Mouse (Mus musculus) left cerebral cortex, postnatal 14 days (tissue): ENCODE data around the gene Gm10778. TPM values are rescaled to one million over a fixed set of nuclear protein-coding genes. Genes with fewer than 3 reads are reported as not detected.
A peak's percentile ranks its signal among the peaks of the same experiment; 100 is the strongest.
"Not testable (repeated sequence)": the region's sequence is repeated elsewhere in the genome, so short reads cannot be mapped to it uniquely, and the experiment has no call there.

Source experiments
- DNase-seq, 2 experiments: peaks; one replicate each; pipeline ENCODE4 v3.0.0; 2021 to 2022; ENCODE audit warnings: low spot score in 2 of 2, mixed read lengths in 1 of 2
- intact Hi-C: fragments of 180-260 bp; cut with DNase I; formaldehyde crosslinking; loops from one replicate; pipeline ENCODE4 v1.15.1; 2025
- long read RNA-seq, 2 experiments: library from polyadenylated mRNA; stranded (forward); transcript quantifications; one replicate each; pipeline ENCODE4 v2.0.0; 2021
- total RNA-seq, 2 experiments: library from RNA; stranded (reverse); gene quantifications; 2 replicates each; pipeline ENCODE4 v1.2.3; 2021

Gene Gm10778
- total RNA-seq: 1 to 10 TPM; 4.8 TPM
- long read RNA-seq, experiment 1, full-length matches to known transcripts: 1 of 1 reads
- long read RNA-seq, experiment 1, partial matches to known transcripts: 0 of 1 reads
- long read RNA-seq, experiment 1, other reads (novel, unspliced or antisense): 0 of 1 reads
- long read RNA-seq, experiment 2, full-length matches to known transcripts: 1 of 1 reads
- long read RNA-seq, experiment 2, partial matches to known transcripts: 0 of 1 reads
- long read RNA-seq, experiment 2, other reads (novel, unspliced or antisense): 0 of 1 reads

- DNase-seq: peak; percentile 89 to 91
- intact Hi-C loops: not testable (repeated sequence)
These were observed at the start of gene Gm10778 for GRCm38 (mm10) chr10:81648803-81649775. Gene Gm10778, plus strand, starts transcription at chr10:81649059.

GRCm38 (mm10) chr10:81599630-81600029 is 49.2 kb upstream of the Gm10778 start:
- intact Hi-C loops: loop anchor here (5.0 to 10.0 kb wide), 4 partner anchors 37 to 575 kb away; partner anchors contain the start of gene S1pr4
- no peak for DNase-seq

GRCm38 (mm10) chr10:81600096-81600495 is 48.8 kb upstream of the Gm10778 start:
- DNase-seq: no peak
- intact Hi-C loops: loop anchor here (5.0 to 10.0 kb wide), 4 partner anchors 38 to 575 kb away; partner anchors contain the start of gene S1pr4

GRCm38 (mm10) chr10:81600738-81601203 is 48.1 kb upstream of the Gm10778 start, which contains the start of gene Tle6:
Gene Tle6, minus strand, starts transcription at chr10:81601073.
- DNase-seq: peak; percentile 97
- intact Hi-C loops: loop anchor here (5.0 to 10.0 kb wide), 4 partner anchors 38 to 574 kb away; partner anchors contain the start of gene S1pr4

- intact Hi-C loops: loop anchor here (5.0 to 10.0 kb wide), 4 partner anchors 39 to 573 kb away; partner anchors contain the start of gene S1pr4
- no peak for DNase-seq
These were observed 47.4 kb upstream of the Gm10778 start for GRCm38 (mm10) chr10:81601396-81601905.

GRCm38 (mm10) chr10:81602741-81603151 is 46.1 kb upstream of the Gm10778 start:
- intact Hi-C loops: loop anchor here (5.0 to 10.0 kb wide), 4 partner anchors 40 to 572 kb away; partner anchors contain the start of gene S1pr4
- DNase-seq: peak in 1 of 2 experiments; percentile 47

GRCm38 (mm10) chr10:81604019-81604967 is 44.6 kb upstream of the Gm10778 start:
- DNase-seq: no peak
- intact Hi-C loops: loop anchor here (5.0 to 10.0 kb wide), 4 partner anchors 42 to 571 kb away; partner anchors contain the start of gene S1pr4

GRCm38 (mm10) chr10:81604968-81605665 is 43.7 kb upstream of the Gm10778 start:
- DNase-seq: peak; percentile 92
- intact Hi-C loops: loop anchor here (5.0 to 10.0 kb wide), 4 partner anchors 43 to 570 kb away; partner anchors contain the start of gene S1pr4

- no peak for DNase-seq
- intact Hi-C loops: loop anchor here (10.0 kb wide), 1 partner anchor 569 kb away; no protein-coding TSS in a partner anchor
These were observed 43.2 kb upstream of the Gm10778 start for GRCm38 (mm10) chr10:81605666-81605973.

GRCm38 (mm10) chr10:81605974-81606751 is 42.7 kb upstream of the Gm10778 start, which contains the start of gene BC025920:
Gene BC025920, plus strand, starts transcription at chr10:81606270.
- DNase-seq: peak; percentile 94 to 97
- intact Hi-C loops: loop anchor here (10.0 kb wide), 1 partner anchor 569 kb away; no protein-coding TSS in a partner anchor

- intact Hi-C loops: loop anchor here (10.0 kb wide), 1 partner anchor 566 kb away; no protein-coding TSS in a partner anchor
- DNase-seq: no peak
These were observed 40.6 kb upstream of the Gm10778 start for GRCm38 (mm10) chr10:81608308-81608707.

GRCm38 (mm10) chr10:81612779-81613178 is 36.1 kb upstream of the Gm10778 start:
- intact Hi-C loops: no loop called here
- no peak for DNase-seq

GRCm38 (mm10) chr10:81615486-81615885 is 33.4 kb upstream of the Gm10778 start:
- intact Hi-C loops: no loop called here
- DNase-seq: no peak

- intact Hi-C loops: no loop called here
- no peak for DNase-seq
These were observed 28.9 kb upstream of the Gm10778 start for GRCm38 (mm10) chr10:81619976-81620375.

- no peak for DNase-seq
- intact Hi-C loops: no loop called here
These were observed 28.1 kb upstream of the Gm10778 start for GRCm38 (mm10) chr10:81620786-81621185.

- DNase-seq: no peak
- intact Hi-C loops: no loop called here
These were observed 25.4 kb upstream of the Gm10778 start for GRCm38 (mm10) chr10:81623441-81623840.
